Mouse (Mus musculus): Measurements from ENCODE around the gene Tnxb.

DNA sequence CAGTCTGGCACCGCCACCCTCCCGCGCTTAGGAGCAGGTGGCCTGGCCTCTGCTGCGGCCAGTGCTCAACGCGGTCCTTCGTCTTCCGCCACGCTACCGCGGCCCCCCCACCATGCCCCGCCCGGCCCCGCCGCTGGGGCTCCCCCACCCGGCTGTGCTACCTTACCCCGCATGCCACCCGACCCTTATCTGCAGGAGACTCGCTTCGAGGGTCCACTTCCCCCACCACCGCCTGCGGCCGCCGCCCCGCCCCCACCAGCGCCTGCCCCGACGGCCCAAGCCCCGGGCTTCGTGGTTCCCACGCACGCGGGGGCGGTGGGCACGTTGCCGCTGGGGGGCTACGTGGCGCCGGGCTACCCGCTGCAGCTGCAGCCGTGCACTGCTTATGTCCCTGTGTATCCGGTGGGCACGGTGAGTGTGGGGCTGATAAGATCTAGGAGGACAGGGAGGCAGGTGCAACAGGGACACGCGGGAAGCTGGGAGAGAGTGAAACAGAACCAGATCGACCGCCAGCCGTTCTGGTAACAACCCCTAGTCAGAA is 39.5 kb upstream of the Tnxb start:
- TF ChIP-seq CTCF (IDR thresholded peaks at IDR 0.05; ENCODE audit: control insufficient read depth, insufficient read depth, insufficient replicate concordance, low read depth, low read length) (no peak), POLR2A (IDR thresholded peaks at IDR 0.05; ENCODE audit: control insufficient read depth, low read depth, low read length) (no peak)

All from testis, adult 2 months (tissue).